Mouse (Mus musculus): ENCODE data around the gene Stt3a.

- TF ChIP-seq EP300 (optimal IDR thresholded peaks at IDR 0.05) (no peak), CTCF (IDR thresholded peaks at IDR 0.05; ENCODE audit: low read depth) (no peak)
Measured at GRCm38 (mm10) chr9:36792191-36792590, 24.7 kb upstream of the Stt3a start.
